Mouse (Mus musculus) hindbrain, embryonic 11.5 days (tissue): Measurements from ENCODE around the gene Kank1. TPM values are rescaled to one million over a fixed set of nuclear protein-coding genes. Genes with fewer than 3 reads are reported as not detected.

Source experiments
- ATAC-seq: fragments of 200-750 bp; cut with Nextera tagmentation; 2 replicates; pipeline ENCODE4 v1.8.0; 2017; ENCODE audit warnings: mild to moderate bottlenecking, moderate TSS enrichment, moderate library complexity; ENCODE audit not compliant: low FRiP score
- DNase-seq: peaks from one replicate; pipeline ENCODE4 v3.0.0-alpha.2; 2015; ENCODE audit warnings: low spot score
- H3K27ac ChIP-seq: fragments of 300-500 bp; sonication (generic); 2 replicates; pipeline ENCODE4 v1.5.1; 2014; ENCODE audit warnings: mild to moderate bottlenecking, low read depth, low read length
- H3K27me3 ChIP-seq: fragments of 300-500 bp; sonication (generic); 2 replicates; pipeline ENCODE4 v1.6.1; 2014; ENCODE audit warnings: mild to moderate bottlenecking, low read length, moderate library complexity, mixed read lengths; ENCODE audit not compliant: control insufficient read depth, insufficient read depth
- H3K36me3 ChIP-seq: fragments of 300-500 bp; sonication (generic); 2 replicates; pipeline ENCODE4 v1.6.1; 2014; ENCODE audit warnings: mild to moderate bottlenecking, low read length, moderate library complexity, mixed read lengths; ENCODE audit not compliant: control insufficient read depth, insufficient read depth
- H3K4me1 ChIP-seq: fragments of 300-500 bp; sonication (generic); replicated peaks from 2 replicates; pipeline ENCODE4 v1.6.1; 2014; ENCODE audit warnings: low read length, mixed read lengths; ENCODE audit not compliant: control insufficient read depth, insufficient read depth
- H3K4me2 ChIP-seq: fragments of 300-500 bp; sonication (generic); replicated peaks from 2 replicates; pipeline ENCODE4 v1.6.1; 2014; ENCODE audit warnings: mild to moderate bottlenecking, low read depth, low read length
- H3K4me3 ChIP-seq: fragments of 300-500 bp; sonication (generic); 2 replicates; pipeline ENCODE4 v1.5.1; 2014; ENCODE audit warnings: low read depth, low read length
- H3K9ac ChIP-seq: fragments of 300-500 bp; sonication (generic); 2 replicates; pipeline ENCODE4 v1.6.1; 2014; ENCODE audit warnings: low read depth, low read length
- H3K9me3 ChIP-seq: fragments of 300-500 bp; sonication (generic); 2 replicates; pipeline ENCODE4 v1.6.1; 2016; ENCODE audit warnings: low read length; ENCODE audit not compliant: control insufficient read depth
- WGBS: fragments of 180-500 bp; shearing (Covaris S2); extraction: QIAGEN DNeasy Blood & Tissue Kit; methylation state at CpG from one replicate; pipeline ENCODE4 v1.1.7; 2014; 5-methylcytosine and 5-hydroxymethylcytosine counted together
- polyA plus RNA-seq: library from polyadenylated mRNA; unstranded; fragments of >200 nt; fragmentation: Nextera tagmentation; extraction: Ambion mirVana; gene quantifications from 2 replicates; pipeline ENCODE4 v1.2.1, GENCODE M21; 2014

Gene Kank1
- polyA plus RNA-seq, 1 experiment from 2014 or later, result 12.0 TPM

DNA sequence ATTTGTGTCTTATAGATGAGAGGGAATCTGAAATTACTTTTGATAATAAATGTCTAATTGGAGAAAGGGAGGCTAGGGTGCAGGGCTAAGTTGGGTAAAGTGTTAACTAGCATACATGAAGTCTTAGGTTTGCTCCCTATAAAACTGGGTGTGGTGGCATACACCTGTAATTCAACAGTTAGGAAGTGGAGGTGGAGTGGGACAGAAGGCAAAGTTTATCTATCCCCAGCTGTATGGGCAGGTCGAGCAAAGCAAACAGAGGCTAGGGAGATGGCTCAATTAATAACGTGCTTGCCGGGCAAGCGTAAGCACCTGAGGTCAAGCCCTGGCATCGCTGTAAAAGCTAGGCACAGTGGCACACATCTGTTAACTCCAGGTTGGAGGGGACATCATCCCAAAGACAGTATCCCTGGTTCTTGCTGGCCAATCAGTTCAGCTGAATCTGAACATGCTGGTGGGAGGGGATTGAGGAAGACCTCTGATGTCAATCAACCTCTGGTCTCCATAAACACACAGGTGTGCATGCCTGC lies 54.3 kb downstream of the Kank1 start:
- Histone ChIP-seq H3K36me3 (no peaks in the 10 kb centered on the region), H3K9ac (no peak overlapping the region), H3K4me1 (no peaks in the 10 kb centered on the region), H3K4me3 (no peak overlapping the region), H3K27ac (no peak overlapping the region), H3K4me2 (no peak overlapping the region), H3K9me3 (no peaks in the 10 kb centered on the region), H3K27me3 (no peaks in the 10 kb centered on the region)
- WGBS, result 99% methylated on average over 5 of the region's 5 CpGs
- ATAC-seq (no peak), DNase-seq (no peak)

DNA sequence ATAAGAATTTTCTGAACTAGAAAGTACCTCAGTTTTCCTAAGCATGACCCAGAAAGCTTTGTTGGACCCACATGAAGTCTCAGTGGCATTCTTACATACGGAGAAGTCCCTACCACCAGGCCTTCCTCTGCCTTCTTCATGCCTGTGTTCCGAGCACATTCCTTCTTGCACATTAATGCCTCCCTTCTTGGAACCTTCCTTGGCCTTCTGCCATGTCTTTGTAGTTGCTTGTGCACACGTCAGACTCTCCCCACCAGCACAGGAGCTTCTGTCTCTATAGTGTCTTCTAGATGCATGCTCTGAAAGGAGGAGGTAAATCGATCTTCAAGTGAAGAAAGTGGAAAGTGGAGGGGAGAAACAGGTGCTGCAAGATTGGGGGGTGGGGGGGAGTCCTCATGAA lies 58.4 kb downstream of the Kank1 start:
- 88% methylated on average over 4 of the region's 4 CpGs for WGBS
- H3K9me3 ChIP-seq, result no peaks in the 10 kb centered on the region
- no peak overlapping the region for H3K4me3 ChIP-seq
- H3K4me1 ChIP-seq, result no peaks in the 10 kb centered on the region
- no peak overlapping the region for H3K9ac ChIP-seq
- DNase-seq, result no peak
- no peaks in the 10 kb centered on the region for H3K27me3 ChIP-seq
- no peak overlapping the region for H3K27ac ChIP-seq
- ATAC-seq, result no peak
- no peak overlapping the region for H3K4me2 ChIP-seq
- no peaks in the 10 kb centered on the region for H3K36me3 ChIP-seq

- Histone ChIP-seq H3K9ac (no peak overlapping the region), H3K27me3 (no peaks in the 10 kb centered on the region), H3K27ac (no peak overlapping the region), H3K4me3 (no peak overlapping the region), H3K9me3 (no peaks in the 10 kb centered on the region), H3K36me3 (no peaks in the 10 kb centered on the region), H3K4me2 (no peak overlapping the region), H3K4me1 (no peaks in the 10 kb centered on the region)
- ATAC-seq (no peak), DNase-seq (no peak)
- WGBS, result 73% methylated on average over 5 of the region's 5 CpGs
Measured at GRCm38 (mm10) chr19:25297269-25297668, 60.5 kb downstream of the Kank1 start.

GRCm38 (mm10) chr19:25299852-25300670 lies 63.3 kb downstream of the Kank1 start:
- no peak for DNase-seq
- Histone ChIP-seq H3K4me1 (no peaks in the 10 kb centered on the region), H3K4me3 (no peak overlapping the region), H3K36me3 (no peaks in the 10 kb centered on the region), H3K27ac (no peak overlapping the region), H3K27me3 (no peaks in the 10 kb centered on the region), H3K9ac (no peak overlapping the region), H3K9me3 (no peaks in the 10 kb centered on the region), H3K4me2 (no peak overlapping the region)
- 89% methylated on average over 14 of the region's 14 CpGs for WGBS
- ATAC-seq, result no peak

- Histone ChIP-seq H3K9ac (no peak overlapping the region), H3K4me3 (no peak overlapping the region), H3K4me1 (no peaks in the 10 kb centered on the region), H3K9me3 (no peaks in the 10 kb centered on the region), H3K4me2 (no peak overlapping the region), H3K36me3 (no peaks in the 10 kb centered on the region), H3K27ac (no peak overlapping the region), H3K27me3 (no peaks in the 10 kb centered on the region)
- 69% methylated on average over 5 of the region's 5 CpGs for WGBS
- no peak for DNase-seq
- no peak for ATAC-seq
Measured at GRCm38 (mm10) chr19:25301189-25301588, 64.4 kb downstream of the Kank1 start.

- H3K4me3 ChIP-seq, result no peak overlapping the region
- H3K27ac ChIP-seq, result no peak overlapping the region
- no peak overlapping the region for H3K9ac ChIP-seq
- no peak for ATAC-seq
- 62% methylated on average over 9 of the region's 9 CpGs for WGBS
- no peaks in the 10 kb centered on the region for H3K27me3 ChIP-seq
- H3K4me1 ChIP-seq, result no peaks in the 10 kb centered on the region; the same call in 1 of the 2 replicates
- no peak for DNase-seq
- no peaks in the 10 kb centered on the region for H3K36me3 ChIP-seq
- no peaks in the 10 kb centered on the region for H3K9me3 ChIP-seq
- no peak overlapping the region for H3K4me2 ChIP-seq
Measured at GRCm38 (mm10) chr19:25306277-25306676, 69.5 kb downstream of the Kank1 start.

DNA sequence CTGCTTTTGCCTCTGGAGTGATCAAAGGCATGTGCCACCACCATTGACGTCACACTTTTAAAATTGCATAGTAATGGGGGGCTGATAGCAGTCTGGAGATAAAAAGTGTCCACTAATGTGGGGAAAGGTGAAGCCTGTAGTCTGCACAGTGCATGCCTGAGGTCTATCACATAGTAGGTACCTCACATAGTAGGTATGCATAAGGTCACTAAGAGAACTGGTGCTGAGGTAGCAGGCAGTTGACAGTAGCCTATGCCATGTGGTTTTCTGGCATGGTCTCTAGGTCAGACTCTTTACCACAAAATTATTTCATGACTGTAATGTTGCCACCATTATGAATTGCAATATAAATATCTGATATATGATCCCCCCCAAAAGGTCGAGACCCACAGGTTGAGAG lies 71.4 kb downstream of the Kank1 start:
- ATAC-seq, result no peak
- Histone ChIP-seq H3K27me3 (no peaks in the 10 kb centered on the region), H3K9ac (no peak overlapping the region), H3K36me3 (no peaks in the 10 kb centered on the region), H3K27ac (no peak overlapping the region), H3K4me1 (no peaks in the 10 kb centered on the region; the same call in 1 of the 2 replicates), H3K4me3 (no peak overlapping the region), H3K4me2 (no peak overlapping the region), H3K9me3 (no peaks in the 10 kb centered on the region)
- 52% methylated on average over 2 of the region's 2 CpGs for WGBS
- no peak for DNase-seq

GRCm38 (mm10) chr19:25308763-25309162 lies 72.0 kb downstream of the Kank1 start:
- Histone ChIP-seq H3K4me2 (no peak overlapping the region), H3K9ac (0 out of 2 replicates have a peak overlapping the region, but pooled peaks have one; percentile 17), H3K4me3 (no peak overlapping the region), H3K27me3 (no peaks in the 10 kb centered on the region), H3K27ac (no peak overlapping the region), H3K4me1 (no peaks in the 10 kb centered on the region; the same call in 1 of the 2 replicates), H3K36me3 (no peaks in the 10 kb centered on the region), H3K9me3 (no peaks in the 10 kb centered on the region)
- WGBS, result 28% methylated on average over 12 of the region's 12 CpGs
- DNase-seq (no peak), ATAC-seq (no peak)

DNA sequence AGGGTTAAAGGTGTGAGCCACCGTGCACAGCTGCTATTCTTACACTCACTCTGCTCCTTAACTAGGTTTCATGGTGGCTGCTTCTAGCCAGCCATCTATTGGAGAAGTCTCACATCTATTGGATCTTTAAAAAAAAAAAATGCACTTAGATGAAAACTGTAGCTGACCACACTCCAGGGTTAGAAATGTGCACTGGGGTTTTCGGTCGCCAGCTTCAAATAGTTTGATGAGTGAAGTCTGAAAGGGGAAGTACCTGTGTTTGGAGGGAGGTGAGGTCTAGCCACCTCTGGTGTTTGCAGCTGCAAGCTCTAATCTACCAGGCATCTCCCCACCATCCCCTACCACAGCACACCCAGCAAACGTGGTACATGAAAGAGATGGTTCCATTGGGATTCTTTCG lies 74.2 kb downstream of the Kank1 start:
- ATAC-seq (no peak), DNase-seq (no peak)
- no peaks in the 10 kb centered on the region for H3K27me3 ChIP-seq
- H3K9ac ChIP-seq, result no peak overlapping the region
- 75% methylated on average over 5 of the region's 5 CpGs for WGBS
- H3K4me1 ChIP-seq, result no peaks in the 10 kb centered on the region; the same call in 1 of the 2 replicates
- H3K27ac ChIP-seq, result no peak overlapping the region
- H3K4me2 ChIP-seq, result no peak overlapping the region
- H3K36me3 ChIP-seq, result no peaks in the 10 kb centered on the region
- H3K4me3 ChIP-seq, result no peak overlapping the region
- no peaks in the 10 kb centered on the region for H3K9me3 ChIP-seq
